Mouse (Mus musculus) adrenal gland, postnatal 14 days (tissue): ENCODE data around the gene Inpp4a. TPM values are rescaled to one million over a fixed set of nuclear protein-coding genes. Genes with fewer than 3 reads are reported as not detected.
A peak's percentile ranks its signal among the peaks of the same experiment; 100 is the strongest.

Experiments used
- DNase-seq: peaks from one replicate; pipeline ENCODE4 v3.0.0; 2021; ENCODE audit warnings: mixed read lengths
- total RNA-seq: library from RNA; stranded (reverse); gene quantifications from 2 replicates; pipeline ENCODE4 v1.2.3, GENCODE M21; 2021

Gene Inpp4a
- total RNA-seq, 1 experiment from 2014 or later: 21.2 TPM

DNA sequence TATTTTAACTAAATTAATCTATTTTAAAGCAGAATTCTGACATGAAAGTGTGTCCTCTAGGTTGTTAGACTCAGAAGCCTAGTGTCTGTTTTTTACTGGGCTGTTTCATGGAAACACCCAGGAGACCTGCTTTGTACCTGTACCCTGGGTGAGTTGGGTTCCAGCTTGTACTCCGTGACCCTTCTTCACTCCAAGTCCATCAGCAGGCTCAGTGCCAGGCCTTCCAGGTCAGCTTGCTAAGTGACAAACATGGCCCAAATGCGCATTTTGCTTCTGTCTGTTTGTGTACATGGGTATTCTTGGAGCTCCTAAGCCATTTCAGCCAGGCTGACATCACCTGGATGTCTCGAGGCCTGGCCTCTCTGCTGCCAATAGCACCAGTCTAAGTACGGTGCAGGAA is 23.5 kb downstream of the Inpp4a start:
- no peak for DNase-seq

DNA sequence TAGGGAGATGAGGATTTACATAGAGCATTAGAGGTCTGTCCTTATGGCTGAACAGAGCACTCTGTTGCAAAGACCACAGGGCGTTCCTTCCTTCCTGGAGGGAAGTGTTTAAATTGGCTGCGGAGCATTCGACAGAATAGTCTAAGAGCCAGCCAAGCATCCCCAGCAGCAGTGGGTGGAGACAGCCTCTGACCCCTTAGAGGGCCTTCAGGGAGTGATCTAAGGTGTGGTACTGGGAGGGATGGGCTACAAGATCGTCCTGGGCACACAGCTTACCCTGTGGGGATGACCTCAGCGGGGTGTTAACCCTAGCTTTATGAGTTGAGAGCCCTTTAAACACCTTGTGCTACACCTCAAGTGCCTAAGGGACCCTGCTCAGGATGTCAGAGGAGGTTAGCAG is 24.9 kb downstream of the Inpp4a start:
- DNase-seq: no peak

DNA sequence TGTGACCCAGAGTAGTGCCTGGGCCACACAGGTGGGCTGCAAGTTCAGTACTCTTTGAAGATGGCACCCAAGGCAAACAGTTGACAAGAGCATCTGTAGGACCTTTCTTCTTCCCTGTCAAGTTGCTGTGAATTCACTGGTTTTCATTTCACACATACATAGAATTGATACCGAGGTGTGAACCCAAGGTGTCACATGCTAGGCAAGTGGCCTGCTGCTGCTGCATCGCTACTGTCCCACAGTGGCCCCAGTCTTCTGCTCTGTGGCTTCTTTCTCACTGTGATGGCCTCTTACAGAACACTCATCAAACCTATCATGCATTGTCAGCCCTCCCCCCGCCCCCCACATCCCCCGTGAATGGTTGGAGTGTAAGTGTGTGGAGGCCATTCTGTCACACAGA is 27.6 kb downstream of the Inpp4a start:
- DNase-seq: no peak

DNA sequence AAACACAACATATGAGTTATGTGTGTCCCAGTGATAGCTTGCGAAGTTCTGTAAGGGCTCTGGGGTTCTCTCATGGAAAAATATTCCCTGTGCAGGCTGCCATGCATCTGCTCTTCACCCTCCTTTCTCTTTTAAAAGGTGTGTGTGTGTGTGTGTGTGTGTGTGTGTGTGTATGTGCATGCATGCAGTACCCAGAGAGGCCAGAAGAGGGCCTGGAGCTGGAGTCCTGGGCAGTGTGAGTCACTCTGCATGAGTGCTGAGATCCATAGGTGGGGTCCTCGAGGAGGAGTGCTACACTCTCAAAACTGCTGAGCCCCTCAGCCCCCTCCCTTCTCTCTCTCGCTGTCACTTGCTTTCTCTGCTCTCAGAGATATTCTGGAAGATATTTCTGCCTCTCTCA is 29.5 kb downstream of the Inpp4a start:
- DNase-seq: no peak

DNA sequence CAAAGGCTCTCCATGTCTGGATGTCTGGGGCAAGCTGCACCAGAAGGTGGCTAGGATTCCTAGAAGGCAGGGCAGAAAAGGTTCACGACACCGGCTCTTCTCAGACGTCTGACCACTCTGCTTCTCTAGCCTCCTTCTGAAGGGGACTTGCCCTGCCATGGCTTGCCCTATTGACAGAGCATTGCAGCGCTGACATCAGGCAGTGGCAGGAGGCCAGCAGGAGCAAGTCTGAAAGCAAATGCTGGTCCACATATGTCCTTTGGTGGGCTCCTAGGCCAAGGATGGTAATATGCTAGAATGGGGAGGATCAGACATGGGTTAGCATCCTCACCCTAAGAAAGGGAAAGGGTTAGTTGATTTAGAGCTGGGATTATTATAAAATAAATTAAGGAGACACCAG is 30.2 kb downstream of the Inpp4a start:
- DNase-seq: no peak

DNA sequence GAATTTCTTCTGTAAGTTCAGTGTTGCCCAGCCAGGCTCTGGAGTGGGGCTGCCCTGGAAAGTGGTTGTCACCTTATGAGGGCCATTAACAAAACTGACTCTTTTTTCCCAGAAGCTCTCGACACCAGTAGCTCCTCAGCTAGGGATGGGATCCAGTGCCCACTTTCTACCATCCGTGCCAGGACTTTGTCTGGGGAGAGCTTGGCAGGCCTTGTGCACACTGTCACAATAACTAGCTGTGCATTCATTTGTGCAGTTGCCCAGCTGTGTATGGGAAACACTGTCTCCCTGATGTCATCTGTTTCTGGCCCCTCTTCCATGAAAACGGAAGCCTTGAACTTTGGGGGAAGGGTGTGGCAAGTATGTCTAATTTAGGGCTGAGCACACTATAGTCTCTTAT is 33.1 kb downstream of the Inpp4a start:
- no peak for DNase-seq

DNA sequence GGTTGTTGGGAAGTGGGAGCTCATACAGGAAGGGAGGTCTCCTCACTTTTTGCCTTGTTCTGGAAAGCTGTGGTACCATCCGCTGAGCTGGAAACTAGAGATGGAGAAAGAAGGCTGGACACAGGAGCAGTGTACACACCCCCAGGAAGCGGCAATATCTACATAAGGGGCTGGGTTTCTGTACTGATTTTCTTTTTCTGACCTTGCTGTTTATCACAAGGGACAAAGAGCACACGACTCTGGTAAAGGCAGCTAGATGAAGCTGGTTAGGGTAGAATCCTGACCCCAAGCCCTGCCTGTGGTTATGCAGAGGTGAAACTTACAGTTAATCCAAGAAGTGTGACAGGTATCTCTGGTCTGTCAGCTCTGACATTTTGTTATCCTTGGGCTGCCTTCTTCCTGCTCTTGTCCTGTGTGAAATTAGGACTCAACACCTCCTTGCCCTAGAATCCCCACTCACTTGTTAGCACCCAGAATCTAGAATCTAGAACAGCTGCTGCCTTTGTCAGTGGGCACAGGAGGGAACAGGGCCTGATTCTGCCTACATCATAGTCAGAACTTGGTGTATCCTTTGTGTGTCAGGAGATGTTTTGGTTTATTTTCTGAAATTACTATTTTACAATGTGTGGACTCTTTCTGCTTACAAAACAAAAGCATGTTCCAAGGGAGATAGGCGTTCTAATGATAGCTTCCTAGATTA is 34.2 kb downstream of the Inpp4a start:
- no peak for DNase-seq

DNA sequence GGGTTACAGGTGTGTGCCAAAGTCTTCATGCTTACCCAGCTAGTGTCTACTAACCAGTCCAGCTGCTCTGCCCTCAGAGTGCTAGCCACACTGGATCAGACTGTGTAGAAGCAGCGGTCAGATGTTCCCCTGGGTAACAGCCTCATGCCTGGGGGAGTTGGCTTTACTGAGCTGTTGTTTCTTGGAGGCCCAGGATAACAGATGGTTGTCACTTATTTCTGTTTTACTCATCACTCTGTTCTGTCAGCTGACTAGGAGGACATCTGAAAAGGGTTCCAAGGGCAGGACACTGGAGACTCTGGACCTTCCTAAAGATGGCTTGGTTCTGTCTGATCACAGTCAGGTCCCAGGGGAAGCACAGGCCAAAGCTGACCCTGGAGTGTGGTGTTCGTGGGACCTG is 36.4 kb downstream of the Inpp4a start:
- DNase-seq: no peak

DNA sequence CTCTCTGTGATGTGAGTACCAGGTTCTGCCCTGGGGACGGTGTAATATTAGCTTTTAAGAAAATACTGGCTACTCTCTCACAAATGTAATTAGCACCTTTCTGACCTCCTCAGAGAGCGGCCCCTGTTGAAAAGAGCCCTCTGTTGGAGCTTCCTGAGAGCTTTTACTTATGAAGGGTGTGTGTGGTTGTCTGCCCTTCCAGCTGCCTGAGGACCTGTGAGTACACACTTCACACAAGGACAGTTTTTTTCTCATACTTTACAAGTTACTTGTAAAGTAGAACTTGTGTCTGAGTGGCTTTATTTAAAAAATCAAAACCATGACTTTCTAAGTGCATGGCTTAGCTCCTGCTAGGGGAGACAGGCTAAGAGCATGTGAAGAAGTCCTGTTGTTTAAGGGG is 37.1 kb downstream of the Inpp4a start:
- no peak for DNase-seq

DNA sequence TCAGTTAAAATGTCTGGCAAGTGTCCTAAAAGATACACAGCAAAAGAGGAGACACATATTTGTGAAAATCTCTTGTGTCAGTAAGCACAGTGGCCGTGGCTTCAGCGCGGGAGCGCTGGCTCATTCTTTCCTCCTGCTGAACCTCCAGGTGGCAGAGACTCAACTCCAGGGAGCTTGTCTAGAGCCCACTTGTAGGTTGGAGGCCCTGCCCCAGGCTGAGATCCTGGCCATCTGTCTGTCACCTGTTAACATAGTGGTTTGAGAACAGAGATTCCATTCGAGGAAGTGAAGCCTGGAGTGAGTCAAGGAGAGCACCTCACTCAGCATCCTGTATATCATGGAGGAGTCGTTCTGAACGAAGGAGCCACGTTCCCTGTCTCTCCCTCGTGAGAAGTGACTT is 37.6 kb downstream of the Inpp4a start:
- no peak for DNase-seq

DNA sequence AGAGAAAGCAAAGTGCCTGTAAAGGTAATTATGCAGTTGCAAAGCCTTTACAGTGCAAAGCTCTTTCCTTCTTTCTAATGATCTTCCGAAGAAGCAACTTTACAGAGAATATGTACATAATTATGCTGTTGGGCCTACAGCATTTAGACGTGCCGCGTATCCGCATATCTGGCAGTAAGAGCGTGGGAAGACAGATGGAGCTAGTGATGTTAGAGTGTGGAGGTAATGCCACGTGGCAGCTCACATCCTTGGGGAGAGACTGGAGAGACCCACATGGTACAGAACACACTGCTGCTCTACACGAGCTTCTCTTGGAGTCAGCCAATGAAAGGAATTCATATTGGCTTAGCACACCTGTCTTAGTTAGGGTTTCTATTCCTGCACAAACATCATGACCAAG is 39.5 kb downstream of the Inpp4a start:
- DNase-seq: no peak

DNA sequence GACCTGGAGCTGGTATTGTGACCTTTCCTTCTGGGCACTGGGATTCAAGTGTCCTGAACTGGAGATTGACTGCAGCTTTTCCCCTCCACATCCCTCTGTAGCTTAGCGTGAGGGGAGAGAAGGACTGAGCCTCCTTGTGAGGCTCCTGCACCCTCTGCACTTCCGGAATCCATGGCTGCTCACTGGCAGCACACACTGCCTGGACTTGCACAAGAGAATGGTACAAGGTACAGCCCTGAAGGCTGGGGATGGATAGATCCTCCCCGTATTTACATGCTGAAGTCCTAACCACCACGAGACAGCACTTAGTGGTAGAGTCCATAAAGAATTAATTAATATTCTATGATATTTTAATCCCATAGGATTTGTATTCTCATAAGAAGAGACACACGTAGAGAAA is 41.7 kb downstream of the Inpp4a start:
- no peak for DNase-seq

DNA sequence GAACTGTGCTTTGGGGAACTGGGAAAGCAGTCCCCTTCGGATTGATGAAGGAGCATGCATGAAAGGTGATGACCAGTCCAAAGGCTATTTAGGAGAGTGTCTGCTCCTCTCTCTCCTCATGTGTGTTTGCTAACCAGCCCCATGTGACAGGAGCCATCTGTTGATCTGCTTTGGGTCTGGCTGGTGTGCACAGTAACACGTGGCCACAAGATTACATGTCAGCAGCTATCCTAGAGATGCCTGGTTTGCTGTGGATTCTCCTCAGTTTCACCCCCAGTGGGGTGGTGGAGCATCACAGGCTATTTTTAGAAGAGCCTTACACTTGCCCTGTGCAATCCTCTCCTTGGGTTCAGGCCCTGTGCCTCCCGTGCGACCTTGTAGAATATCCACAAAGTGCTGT is 42.2 kb downstream of the Inpp4a start:
- DNase-seq: peak; percentile 29

DNA sequence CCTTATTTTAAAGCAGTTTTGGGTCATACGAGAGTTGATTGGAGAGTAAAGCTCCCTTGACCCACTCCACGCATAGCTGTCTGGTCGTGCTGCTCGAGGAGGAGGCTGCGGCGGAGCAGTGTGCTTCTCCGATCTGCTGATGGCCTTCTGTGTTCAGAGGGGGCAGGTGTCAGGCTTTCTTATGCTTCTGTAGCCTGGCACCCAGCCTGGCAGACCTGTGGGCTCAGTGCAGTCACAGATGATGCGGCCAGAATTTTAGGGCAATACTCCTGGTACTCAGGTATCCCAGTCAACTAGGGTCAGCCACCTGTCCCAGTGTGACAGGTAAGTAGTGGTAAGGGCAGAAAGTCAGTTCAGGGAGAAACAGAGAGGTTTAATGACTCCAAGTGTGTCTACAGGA is 42.9 kb downstream of the Inpp4a start:
- no peak for DNase-seq

DNA sequence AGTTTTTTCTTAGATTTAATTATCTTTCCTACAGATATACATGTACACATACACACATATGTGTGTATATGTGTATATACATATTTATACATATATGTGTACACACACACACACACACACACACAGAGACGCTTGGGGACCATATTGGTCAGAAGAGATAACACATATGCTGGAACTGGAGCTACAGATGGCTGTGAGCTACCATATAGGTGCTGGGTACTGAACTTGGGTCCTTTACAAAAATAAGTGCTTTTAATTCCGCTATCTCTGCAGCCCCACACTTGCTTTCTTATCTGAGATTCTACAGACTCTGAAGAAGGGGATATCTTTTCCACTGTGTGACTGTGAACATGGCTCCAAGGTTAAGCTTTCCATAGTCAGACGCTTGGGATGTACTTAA is 43.6 kb downstream of the Inpp4a start:
- DNase-seq: no peak

DNA sequence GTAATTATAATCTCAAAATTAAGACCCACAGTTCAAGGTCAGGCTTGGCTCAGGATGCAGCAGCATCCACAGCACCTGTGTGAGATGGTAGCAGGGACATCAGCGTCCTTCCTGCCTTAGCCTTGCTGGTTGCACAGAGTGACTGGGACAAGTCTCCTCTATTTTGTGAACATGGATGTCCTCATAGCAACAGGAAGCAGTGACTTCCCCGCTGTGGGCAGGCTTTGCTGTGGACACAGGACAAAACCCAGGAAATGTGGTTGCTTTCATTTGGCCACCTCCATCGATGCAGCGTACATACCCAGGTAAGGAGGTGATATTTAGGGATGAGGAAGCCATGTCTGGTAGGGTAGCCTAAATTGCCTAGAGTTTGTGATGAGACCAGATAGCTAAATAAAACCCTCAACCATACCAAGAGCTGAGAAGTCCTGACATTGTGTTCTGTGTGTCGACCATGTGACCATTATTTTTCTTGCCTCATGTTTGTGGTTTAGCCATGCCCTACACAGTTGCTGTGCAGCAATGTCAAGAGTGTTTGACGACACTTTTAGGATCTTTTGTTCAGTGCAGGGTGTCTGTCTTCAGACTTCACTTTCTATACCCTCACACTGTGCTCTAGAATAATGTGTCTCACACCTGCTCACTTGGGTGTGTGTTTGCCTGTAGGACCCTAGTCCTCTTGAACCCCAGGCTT is 44.7 kb downstream of the Inpp4a start:
- DNase-seq: no peak

DNA sequence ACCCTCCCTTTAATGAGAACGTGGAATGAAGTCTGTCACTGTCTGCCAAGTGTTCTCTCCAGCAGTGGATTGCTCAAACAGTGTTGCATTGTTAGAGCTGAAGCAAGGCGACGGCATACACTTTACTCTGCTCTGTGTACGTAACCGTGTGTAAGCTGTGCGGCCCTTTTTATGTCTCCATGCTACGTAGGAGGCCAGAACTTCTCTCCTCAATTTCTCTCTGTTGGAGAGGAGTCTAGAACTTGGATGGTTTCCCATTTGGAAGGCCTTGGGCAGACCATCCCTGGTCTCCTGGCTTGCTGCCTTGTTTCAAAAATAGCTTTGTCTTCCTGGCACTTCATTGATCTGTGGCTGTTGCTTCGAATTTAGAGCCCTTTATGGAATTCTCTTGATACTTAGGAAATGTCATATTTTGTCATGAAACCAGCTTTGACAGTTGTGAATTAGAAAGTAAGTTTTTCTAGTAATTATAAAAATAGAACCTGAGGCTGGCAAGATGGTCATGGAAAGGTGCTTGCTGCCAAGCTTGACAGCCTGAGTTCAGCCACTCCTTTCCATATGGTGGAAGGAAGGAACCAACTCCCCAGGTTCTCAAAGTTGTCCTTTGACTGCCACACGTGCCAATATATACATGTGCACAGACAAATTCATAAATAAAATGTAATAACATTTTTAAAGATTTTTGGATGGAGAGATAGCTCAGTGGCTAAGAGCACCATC is 47.9 kb downstream of the Inpp4a start:
- peak; percentile 52 for DNase-seq

DNA sequence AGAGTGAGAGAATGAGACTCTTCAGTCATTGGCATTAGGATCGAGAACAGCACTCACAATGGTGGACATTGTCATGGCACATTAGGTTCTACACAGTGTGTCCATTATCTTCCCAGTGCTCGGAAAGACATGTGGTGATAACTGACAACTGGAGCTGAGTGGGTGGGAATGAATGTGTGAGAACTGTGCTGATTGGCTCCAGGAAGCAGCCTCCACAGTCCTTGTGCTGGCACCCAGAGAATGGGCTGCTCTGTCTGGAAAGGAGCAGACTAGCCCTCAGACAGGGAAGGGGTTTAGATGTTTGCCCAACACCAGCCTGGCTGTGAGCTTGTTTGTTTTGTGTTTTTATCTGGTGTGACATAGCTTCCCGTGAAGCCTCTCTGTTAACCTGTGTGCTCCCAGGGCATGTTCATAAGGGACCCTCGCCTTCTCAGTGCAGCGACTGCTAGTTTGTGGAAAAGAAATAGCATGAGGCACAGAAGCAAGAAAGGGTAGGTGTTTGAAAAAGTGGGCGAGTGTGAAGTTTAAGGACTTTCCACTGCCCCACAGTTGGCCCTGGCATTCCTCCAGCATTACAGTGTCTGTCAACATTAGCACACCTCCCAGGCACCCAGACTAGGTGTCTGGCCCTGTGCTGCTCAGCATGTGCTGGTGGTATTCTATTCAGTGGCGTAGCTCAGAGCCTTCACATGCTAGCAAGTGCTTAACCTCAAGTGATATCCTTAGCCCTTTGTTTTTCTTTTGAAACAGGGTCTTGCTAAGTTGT is 51.4 kb downstream of the Inpp4a start:
- DNase-seq: no peak

DNA sequence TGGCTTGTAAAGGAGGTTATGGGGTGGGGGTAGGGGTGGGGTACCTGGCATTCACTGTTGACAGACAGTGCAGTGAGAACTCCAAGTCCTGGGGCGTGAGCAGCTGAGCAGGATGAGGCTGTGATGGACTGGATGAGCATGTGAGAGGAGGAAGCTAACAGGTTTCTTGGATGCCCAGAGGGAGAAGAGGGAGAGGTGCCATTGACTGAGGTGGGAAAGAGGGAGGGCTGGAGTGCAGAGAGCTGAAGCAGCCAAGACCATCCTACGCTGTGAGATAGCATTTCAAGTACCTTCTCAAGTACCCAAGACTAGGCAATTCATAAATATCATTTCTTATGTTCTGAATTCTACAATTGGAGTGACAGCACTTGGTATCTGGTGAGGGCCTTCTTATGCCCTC is 52.3 kb downstream of the Inpp4a start:
- DNase-seq: no peak

DNA sequence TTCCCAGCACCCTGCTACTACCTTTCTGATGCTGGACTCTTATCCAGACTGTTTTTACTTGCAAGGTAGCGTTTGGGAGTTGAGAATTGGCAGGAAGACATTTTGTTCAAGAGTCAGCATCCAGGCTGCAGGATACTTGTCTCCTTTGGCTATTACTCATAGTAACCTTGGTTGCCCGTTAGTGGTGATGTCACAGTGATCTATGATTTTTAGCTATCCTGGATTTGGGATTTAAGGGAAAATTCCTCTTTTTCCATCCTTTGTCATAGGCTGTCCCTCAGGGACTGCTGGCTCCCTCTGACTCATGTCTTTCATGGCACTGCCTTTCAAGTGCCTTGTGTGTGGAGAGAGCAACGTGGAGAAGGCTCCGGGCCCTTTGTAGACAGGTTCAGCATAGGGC is 53.8 kb downstream of the Inpp4a start:
- DNase-seq: peak; percentile 12

DNA sequence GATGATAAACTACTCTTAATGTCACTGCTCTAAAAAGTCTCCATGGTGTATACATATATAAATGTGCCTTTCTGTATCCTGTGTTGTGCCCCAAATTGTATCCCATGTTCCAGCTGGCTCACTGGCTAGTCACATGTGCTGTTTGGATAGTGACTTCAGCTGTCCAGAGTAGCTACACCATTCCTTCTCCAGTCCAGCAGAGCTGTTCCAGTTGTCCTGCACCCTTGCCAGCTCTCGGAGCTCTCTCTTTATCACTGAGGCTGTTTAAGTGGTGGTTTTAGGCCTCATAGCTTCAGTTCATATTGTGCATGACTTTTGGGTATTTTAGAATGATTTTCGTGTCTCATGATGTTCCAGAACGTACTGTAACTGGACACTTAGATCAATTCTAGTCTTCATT is 55.8 kb downstream of the Inpp4a start:
- no peak for DNase-seq

DNA sequence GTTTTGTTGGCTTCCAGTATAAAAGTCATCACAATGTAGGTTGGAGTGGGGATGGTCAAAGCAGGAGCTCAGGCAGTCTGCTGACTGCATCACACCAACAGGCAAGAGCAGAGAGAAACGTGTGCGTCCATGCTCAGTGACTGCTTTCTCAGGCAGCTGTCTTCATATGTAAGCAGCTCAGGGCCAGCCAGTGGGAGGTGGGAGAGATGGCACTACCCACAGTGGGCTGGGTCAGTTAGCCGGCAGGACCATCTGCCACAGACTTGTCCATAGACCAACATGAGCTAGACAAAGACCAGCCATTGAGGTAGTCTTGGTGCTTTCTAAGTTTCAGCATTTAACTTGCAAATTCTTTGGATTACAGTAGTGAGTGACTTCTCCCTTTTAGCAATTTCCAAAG is 56.6 kb downstream of the Inpp4a start:
- no peak for DNase-seq

DNA sequence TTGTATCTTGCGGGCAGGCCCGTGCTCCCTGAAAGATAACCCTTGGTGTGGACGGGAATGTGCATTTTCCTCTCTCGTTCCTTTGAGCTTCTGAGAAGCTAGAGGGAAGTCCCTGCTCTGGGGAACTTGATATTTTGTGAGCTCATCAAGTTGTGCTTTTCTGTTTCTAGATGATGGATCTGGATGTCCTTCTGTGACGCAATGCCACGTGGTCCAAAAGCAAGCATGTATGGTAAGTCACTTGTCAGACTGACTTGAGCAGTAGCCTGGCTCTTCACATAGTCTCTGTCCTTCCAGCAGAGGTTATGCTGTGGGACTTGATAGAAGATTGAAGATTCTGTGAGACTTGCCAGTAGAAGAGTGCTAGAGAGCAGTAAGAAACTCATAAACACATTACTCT is 57.5 kb downstream of the Inpp4a start:
- DNase-seq: no peak
